Mouse (Mus musculus) granulocyte monocyte progenitor cell, adult 5-6 weeks (primary cell): ENCODE measurements around the gene Zbtb34. TPM values are rescaled to one million over a fixed set of nuclear protein-coding genes. Genes with fewer than 3 reads are reported as not detected.
A peak's percentile ranks its signal among the peaks of the same experiment; 100 is the strongest.

Experiments used
- ATAC-seq: replicated peaks from 2 replicates; pipeline ENCODE4 v1.8.0; 2016; ENCODE audit warnings: mild to moderate bottlenecking, moderate TSS enrichment, inconsistent platforms; ENCODE audit not compliant: poor library complexity, severe bottlenecking
- total RNA-seq, 2 experiments: library from RNA; stranded (forward) in 1 of 2; stranded (reverse) in 1 of 2; fragments of 200-712, 200-1000 nt in 1 of 2; fragments of >200 nt in 1 of 2; fragmentation: Nextera tagmentation in 1 of 2; gene quantifications; 2 replicates each; pipeline ENCODE4 v1.2.3; 2014 to 2017

Gene Zbtb34
- total RNA-seq, 2 experiments from 2014 or later, result 20.6 to 23.7 TPM

DNA sequence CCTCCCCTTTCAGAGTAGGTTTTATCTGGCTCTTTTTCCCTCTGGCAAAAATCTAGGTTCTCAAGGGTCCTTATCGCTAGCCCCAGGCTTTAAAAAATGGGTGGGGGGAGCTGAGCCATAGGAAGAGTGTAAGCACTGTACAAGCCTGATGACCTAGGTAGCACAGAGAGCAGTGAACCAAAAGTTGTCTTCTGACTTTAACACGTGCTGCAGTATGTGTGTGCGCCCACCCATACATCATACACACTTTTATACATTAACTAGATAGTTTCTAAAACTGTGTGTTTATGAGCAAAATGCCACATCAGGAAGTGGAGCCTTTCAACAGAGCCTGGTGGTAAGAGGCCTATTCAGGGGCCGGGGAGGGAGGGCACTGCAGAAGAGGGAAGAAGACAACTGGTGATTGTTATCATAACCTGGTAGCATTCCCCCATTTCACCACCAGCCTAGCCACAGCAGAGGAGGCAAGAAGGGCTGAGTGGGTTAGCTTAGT is 27.6 kb downstream of the Zbtb34 start:
- ATAC-seq, result peak; percentile 74

DNA sequence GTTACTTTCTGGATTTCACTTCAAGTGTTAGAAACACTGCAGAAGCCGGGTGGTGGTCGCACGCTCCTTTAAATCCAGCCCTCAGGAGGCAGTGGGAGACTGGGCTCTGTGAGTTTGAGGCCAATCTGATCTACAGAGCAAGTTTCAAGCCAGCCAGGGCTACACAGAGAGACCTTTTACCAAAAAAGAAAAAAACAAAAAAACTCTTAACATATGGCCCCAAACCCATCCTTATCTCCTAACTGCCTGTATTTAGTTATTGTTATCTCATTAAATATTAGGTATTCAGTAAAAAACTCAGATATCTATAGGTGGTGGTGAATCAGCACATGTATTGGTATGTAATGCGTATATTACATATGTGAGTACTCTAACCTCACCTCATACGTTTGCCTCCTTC is 28.5 kb downstream of the Zbtb34 start:
- no peak for ATAC-seq

DNA sequence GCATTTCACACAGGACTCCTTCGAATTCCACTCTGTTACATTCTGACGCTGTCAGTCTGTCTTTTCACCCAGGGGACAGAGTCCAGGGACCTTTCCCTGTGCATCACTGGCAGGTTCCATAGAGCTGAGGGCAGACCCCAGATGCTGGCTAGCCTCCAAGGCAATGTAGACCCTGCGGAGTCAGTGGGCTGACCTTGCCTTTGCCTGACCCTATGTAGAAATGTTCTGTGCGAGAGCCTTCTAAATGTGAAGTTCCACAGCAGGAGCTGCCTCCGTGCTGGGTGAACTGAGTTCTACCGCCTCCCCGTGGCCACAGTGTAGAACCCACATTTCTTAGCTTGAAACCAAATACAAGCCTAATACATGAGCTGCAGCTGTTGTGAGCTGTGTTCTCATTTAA is 28.9 kb downstream of the Zbtb34 start:
- ATAC-seq, result peak; percentile 48

DNA sequence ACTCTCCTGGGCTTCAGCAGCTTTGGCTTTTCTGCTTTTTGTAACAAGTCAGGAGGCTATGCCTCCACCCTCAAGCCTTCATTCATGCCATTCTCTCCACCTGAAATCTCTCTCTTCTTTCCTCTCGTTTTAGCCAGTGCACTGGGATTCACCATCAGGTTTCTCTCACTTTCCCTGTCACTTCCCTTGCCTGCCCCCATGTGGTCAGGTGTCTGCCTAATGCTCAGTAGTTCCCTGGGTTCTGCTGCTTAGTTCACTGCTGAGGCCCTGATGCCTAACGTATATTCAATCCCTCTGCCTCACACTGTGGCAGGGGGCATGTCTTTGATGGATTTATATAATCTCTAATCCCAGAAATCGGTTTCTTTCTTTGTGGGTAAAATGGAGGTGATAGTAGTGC is 29.9 kb downstream of the Zbtb34 start:
- no peak for ATAC-seq

DNA sequence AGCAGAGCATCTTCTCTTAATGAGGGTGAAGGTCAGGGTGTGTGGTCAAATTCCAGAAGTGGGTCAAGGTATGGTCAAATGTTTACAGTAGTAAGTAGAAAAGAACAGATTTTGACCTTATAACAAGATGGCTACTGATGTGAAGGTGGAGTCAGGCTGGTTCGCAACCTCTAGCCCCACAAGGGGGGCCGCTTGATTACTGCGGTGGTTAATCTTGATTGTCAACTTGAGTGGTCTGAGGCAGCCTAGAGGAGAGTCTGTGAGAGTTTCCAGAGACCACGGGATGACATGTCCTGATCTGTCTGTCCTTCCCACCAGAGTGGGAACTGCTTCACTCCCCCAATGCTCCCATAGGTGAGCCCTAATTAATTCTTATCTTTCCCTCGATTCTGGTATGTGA is 30.6 kb downstream of the Zbtb34 start:
- ATAC-seq, result no peak

DNA sequence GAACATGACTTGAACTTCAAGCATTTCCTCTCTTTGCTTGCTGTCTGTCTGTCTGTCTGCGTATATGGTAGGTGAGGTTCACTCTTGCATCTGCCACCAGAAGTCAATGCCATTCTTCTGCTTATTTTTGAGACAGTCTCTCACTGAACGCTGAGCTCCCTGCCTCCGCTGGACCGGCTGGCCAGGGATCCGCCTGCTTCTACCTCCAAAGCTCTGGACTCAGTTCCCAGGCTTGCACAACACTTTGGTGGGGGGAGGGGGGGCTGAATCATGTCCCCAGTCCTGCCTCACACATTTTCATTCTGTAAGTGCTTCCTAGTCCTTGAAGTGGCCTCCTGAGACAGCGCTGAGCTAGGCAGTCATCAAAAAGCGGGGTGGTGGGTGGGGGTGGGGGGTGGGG is 32.0 kb downstream of the Zbtb34 start:
- ATAC-seq, result 0 out of 2 replicates have a peak, but pooled peaks have one; percentile 17

DNA sequence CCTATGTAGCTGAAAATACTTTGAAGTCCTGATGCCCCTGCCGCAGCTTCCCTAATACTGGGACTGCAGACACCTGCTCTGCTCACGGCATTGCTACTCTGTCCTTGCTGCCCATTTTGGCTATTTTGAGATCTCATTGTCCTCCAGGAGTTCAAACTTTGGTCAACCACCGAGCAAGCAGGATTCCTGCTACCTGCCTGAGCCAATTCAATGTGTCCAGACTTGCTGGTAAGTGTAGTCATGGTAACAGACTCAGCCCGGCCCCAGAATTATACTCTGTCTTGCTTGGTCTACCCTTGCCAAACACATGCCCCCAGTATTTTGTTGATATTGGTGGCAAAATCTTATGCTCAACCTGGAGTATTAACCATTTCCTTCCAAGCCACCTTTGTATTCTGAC is 34.1 kb downstream of the Zbtb34 start:
- ATAC-seq, result no peak

DNA sequence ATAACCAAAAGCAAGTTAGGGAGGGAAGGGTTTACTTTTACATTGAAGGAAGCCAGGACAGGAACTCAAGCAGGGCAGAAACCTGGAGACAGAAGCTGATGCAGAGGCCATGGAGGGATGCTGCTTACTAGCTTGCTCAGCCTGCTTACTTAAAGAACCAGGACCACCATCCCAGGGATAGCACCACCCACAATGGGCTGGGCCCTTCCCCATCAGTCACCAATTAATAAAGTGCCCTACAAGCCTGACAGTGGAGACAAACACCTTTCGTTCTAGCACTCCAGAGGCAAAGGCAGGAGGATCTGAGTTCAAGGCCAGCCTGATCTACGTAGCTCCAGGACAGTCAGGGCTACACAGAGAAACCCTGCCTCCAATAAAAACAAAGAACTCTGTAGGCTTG is 36.1 kb downstream of the Zbtb34 start:
- no peak for ATAC-seq

DNA sequence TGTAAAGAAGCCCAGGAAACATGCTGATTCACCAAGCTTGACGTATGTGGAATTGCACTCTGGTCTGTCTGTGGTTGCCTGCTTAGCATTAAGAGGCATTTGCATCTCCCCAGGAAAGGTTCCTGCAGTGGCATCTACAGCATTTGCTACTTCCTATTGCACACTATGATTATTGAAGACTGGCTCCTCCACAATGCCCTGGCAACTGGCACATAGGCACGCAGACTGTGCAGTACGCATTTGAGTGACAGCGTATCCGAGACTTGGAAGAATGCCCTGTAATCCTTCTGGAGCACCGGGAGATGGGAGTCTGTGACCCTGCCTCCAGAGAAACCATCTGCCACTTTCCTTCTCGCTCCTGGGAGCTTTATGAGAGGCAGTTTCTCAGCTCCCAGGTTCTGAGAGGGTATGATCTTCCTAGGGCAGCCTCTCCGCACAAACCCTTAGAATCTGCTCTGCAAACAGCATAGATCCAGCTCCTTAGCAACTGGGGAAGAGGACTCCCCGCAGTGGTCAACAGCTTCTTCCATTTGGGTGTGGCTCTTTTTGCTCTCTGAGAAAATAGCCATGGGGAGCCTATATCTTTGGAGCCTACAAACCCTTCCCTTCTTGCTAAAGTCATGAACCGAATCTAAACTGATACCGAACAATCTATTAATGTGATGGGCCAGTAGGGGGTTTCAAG is 37.0 kb downstream of the Zbtb34 start:
- no peak for ATAC-seq

DNA sequence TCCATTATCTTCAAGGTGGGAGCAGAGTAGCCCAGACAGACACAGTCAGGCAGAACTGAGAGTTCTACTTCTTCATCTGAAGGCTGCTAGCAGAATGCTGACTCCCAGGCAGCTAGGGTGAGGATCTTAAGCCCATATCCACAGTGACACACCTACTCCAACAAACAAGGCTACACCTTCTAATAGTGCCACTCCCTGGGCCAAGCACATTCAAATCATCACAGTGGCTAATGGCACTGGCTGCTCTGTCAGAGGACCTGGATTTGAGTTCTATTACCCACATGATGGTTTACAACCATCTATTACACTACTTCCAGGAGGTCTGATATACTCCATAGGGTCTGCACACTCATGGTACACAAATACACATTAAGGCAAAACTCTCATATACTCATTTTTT is 38.1 kb downstream of the Zbtb34 start:
- no peak for ATAC-seq

DNA sequence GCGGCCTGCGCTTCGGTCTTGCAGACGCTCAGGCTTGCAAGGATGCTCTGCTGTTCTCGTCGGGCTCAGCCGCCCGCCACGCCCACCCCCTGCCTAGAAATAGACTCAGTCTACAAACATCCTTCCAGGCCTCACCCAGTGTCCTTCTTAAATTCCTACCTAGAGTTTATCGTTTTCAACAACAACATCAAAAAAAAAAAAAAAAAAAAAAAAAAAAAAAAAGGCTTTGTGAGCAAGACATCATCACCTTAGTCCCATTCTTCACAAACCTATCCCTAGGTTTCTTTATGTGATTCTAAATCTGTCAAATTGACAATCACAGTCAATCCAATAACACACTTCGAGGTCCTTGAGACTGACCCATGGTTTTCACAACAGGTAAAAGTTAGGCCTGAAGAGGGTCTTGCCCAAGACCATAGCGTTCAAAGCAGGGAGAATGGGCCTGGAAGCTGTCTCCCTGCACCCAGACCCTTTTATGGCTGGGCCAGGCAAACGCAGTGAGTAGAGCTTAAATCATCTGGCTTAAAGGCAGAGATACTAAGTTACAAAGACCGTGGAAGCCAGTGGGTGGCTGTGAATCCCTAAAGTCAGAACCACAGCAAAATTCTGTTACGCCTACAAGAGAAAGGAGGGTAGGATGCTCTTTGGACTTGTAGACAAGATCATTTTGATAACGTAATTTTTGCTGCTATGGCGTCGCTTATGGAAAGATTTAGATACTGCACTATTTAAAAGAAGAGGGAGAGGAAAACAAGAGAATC is 59.3 kb downstream of the Zbtb34 start:
- ATAC-seq, result no peak

DNA sequence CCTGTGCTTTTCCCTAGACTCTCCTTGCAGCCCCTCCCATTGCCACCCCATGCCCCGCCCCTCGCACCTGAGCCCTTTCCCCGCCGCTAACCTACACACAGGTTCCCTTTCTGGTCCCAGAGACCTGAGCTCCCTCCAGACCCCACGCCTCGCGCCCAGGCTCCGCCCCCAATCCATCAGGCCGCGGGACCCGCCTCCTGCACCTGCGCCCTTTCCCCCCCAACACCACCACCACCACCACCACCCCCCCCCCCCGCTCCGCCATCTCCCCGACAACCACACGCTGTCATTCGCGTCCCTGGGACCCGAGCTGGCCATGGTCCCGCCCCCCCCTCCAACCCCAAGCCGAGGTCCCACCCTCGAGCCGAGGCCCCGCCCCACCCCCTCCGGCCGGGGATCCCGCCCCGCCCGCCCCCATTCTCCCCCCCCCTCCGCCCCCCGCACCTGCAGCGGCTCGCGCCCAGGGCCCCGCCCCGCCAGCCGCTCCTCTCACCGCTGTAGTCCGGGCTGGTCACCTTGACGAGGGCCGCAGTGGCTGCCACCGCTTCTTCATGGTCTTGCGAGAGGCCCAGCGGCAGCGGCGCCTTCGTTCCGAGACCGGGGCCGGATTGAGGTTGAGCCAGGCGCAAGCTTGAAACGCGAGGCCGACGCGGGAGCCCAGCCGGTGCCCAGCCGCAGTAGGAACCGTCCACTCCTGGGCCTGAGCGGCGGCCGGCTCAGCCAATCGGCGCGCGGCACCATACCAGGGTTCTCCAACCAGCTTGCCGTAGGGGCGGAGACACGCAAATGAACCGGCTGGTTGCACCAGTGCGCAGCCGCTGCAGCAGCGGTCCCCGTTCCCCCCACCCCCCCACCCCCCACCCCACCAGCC is 60.1 kb downstream of the Zbtb34 start, which contains the start of gene Ralgps1:
Gene Ralgps1 (minus strand): TSS at position 710 of the 871 bp plus-strand sequence.
- peak; percentile 97 for ATAC-seq

DNA sequence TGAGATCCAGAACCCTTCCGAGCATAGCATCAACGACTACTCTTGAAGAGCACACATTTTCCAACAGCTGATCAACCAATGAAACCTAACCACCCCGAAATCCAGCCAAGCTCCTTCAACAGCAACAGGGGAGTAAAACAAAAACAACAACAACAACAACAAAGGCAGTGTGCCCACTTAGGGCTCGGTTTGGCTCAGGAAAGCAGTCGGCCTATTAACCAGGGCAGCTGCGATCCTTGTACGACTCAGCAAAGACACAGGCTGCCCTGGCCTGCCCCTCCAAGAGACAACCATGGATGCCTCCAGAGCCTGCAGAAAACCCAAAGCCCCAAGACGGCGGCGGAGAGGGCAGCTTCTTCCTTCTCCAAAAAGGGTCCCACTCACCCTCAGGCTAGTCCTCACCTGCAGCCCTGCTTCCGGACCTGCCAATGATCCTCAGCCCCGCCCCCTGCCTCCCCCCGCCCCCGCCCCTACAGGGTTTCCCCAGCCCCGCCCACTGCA is 60.8 kb downstream of the Zbtb34 start:
- 0 out of 2 replicates have a peak, but pooled peaks have one; percentile 0 for ATAC-seq

DNA sequence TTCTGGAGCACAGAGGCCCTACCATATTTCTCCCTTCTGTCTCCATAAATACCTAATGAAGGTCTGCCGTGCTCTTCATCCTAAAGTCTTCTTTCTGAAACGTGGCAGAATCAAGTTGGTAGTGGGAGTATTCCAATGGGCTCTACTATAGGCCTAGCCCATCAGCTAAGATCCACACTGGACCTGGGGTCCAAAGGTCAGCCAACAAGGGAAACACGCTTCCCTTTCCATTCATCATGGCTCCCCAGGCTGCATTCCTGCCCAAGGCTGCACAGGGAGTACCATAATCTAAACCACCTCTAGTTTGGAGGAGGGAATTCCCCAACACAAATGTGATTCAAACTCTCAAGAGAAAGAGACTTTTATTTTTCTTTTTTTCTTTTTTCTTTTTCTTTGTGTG is 61.7 kb downstream of the Zbtb34 start:
- ATAC-seq, result no peak

DNA sequence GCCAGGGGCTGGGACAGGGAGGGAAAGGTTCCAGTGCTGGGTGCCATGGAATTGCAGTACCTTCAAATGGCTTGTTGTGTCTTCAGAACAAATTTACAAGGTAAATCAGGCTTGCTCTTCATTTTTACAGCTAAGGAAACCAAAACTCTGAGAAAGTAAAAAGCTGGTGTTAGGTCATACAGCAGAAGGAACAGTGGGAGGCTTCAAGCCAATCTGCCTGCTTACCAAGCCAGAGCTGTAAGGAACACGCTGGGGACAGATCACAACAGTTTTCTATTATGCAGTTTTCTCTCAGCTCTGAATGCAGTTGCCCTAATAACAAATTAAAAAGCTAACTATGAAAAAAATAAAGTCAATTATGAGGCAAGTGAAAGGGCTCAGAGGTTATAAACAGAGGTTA is 62.6 kb downstream of the Zbtb34 start:
- no peak for ATAC-seq

DNA sequence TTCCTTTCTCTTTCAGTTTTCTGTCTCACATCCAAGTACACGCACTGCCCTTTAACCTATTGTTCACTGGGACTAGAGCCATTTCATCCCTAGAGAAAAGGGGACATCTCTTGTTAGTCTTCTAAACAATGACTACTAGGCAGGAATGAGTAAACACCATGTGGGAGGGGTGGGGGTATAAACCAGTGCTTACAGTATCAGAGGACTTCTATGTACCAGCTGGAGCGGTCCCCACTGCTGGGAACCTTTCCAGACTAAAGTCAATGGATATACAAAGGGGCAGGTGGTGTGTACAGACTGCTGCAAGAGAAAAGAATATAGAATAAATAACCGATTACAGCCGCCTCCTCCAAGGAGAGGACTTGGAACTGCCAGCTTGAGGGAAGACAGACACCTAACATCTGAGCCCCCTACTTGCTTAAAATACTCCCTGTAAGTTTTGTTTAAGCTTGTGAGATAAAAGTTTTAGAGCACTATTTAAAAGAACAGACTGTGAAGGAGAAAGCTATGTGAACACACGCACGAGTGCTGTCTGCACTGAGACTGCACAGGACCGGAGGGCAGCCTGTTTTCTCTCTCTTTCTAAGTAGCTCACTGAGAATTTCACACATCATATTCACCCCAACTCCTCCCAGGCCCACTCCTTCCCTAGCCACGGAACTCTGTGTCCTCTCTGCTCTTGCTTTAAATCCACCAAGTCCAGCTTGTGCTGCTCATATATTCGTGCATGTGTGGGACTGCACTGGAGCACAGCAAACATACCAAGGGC is 65.2 kb downstream of the Zbtb34 start:
- no peak for ATAC-seq

DNA sequence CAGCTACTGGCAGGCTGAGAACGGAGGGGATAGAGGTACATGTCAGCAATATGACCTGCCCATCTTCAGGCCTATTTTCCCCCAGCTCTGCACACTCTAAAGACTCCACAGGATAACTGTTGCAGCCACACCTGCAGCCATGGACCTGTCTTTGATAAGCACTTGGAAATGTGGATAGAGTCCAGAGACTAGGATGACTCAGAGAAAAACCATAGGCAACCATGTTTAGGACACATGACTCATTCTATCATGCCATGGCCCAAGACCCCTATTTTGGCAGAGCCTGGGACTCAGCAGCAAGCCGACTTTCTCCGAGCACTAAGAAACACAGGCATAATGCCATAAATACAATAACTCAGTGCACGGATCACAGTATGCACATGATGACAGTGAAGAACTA is 66.5 kb downstream of the Zbtb34 start:
- ATAC-seq, result no peak

DNA sequence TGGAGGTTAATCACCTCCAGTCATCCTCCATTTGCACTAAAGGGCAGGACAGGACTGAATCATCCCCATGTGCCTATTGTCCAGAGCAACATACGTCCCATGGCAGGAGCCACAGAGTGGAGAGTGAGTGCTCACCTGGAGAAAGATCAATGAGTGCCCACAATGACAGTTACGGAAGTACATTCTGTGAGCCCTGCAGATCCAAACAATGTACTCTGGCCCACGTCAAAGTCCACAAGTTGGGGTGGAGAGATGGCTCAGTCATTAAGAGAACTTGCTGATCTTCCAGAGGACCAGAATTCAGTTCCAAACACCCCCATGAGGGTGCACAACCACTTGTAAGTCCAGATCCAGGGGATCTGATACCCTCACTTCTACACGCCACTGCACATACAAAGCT is 67.2 kb downstream of the Zbtb34 start:
- ATAC-seq, result no peak

DNA sequence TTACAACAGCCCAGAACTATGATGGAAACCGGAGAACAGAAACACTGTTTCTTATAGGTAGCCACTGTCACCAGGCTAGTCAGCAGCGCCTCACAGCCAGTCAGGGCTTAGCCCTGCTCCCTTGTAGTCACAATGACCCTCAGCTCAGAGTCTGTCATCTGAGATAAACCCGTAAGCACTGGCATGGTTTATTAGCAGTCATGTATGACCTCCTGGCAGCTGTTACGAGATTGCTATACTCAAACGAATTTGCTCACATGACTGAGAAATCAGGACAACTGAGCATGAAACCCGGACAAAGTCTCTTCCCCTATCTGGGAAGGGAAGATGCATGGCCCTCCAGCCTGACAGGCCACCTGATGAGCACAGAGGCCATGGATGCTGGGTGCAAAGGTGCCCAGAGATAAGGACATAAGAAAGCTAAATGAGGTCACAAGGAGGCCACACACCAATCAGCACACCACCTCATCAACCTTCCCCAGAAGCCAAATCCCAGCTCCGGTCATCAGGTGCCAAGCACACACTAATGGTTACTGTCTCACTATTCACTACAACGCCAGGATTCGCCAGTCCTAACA is 69.9 kb downstream of the Zbtb34 start:
- no peak for ATAC-seq
